Mouse (Mus musculus): Measurements from ENCODE around the gene Pcbp2.

- TF ChIP-seq CTCF (IDR thresholded peaks at IDR 0.05; ENCODE audit: extremely low read depth, insufficient read depth, low read length) (no peak), POLR2A (IDR thresholded peaks at IDR 0.05; ENCODE audit: extremely low read depth, insufficient read depth, low read length) (no peak)
Measured at GRCm38 (mm10) chr15:102432046-102432445, 38.3 kb upstream of the Pcbp2 start.
